Mouse (Mus musculus) kidney, adult 2 months (tissue): Measurements from ENCODE around the gene Bcas1. TPM values are rescaled to one million over a fixed set of nuclear protein-coding genes. Genes with fewer than 3 reads are reported as not detected.

Source experiments
- DNase-seq: peaks from one replicate; pipeline ENCODE4 v3.0.0; 2021
- H3K27ac ChIP-seq: fragments of 200-500 bp; 2 replicates; pipeline ENCODE4 v1.5.1; 2012; ENCODE audit warnings: low read depth, low read length, control low read depth, inconsistent platforms; ENCODE audit not compliant: insufficient read depth
- H3K27me3 ChIP-seq: fragments of 200-500 bp; replicated peaks from 2 replicates; pipeline ENCODE4 v1.6.1; 2012; ENCODE audit warnings: mild to moderate bottlenecking, moderate library complexity, low read length, inconsistent platforms; ENCODE audit not compliant: control insufficient read depth, insufficient read depth
- H3K36me3 ChIP-seq: fragments of 200-500 bp; 2 replicates; pipeline ENCODE4 v1.6.1; 2012; ENCODE audit warnings: mild to moderate bottlenecking, moderate library complexity, low read length, inconsistent platforms; ENCODE audit not compliant: control insufficient read depth, insufficient read depth
- H3K4me1 ChIP-seq: fragments of 200-500 bp; 2 replicates; pipeline ENCODE4 v1.6.1; 2011; ENCODE audit warnings: low read length; ENCODE audit not compliant: control insufficient read depth, insufficient read depth
- H3K4me3 ChIP-seq: fragments of 200-500 bp; 2 replicates; pipeline ENCODE4 v1.5.1; 2011; ENCODE audit warnings: mild to moderate bottlenecking, low read depth, low read length, control low read depth; ENCODE audit not compliant: insufficient read depth
- CTCF ChIP-seq: fragments of 200-500 bp; conservative IDR thresholded peaks from 2 replicates; pipeline ENCODE4 v1.5.1; 2011; ENCODE audit warnings: low read depth, mild to moderate bottlenecking, control low read depth, low read length, moderate library complexity, mixed read lengths; ENCODE audit not compliant: insufficient read depth, insufficient read length
- POLR2A ChIP-seq: fragments of 200-500 bp; IDR thresholded peaks from one replicate; pipeline ENCODE4 v1.6.1; 2011; ENCODE audit warnings: low read depth, low read length, control low read depth
- WGBS: fragments of 180-500 bp; shearing (Covaris S2); methylation state at CpG from one replicate; pipeline ENCODE4 v1.1.7; 2018; 5-methylcytosine and 5-hydroxymethylcytosine counted together
- polyA plus RNA-seq: library from polyadenylated mRNA; depleted of rRNA; stranded (reverse); fragments of >200 nt; gene quantifications from 2 replicates; pipeline ENCODE4 v1.2.3, GENCODE M21; 2012

Bcas1 gene
- polyA plus RNA-seq, 1 experiment, result 0.45 TPM

GRCm38 (mm10) chr2:170365676-170366075 is 62.0 kb downstream of the Bcas1 start:
- 84% methylated on average over 2 of the region's 2 CpGs for WGBS
- Histone ChIP-seq H3K4me3 (no peak overlapping the region), H3K36me3 (no peaks in the 10 kb centered on the region)

GRCm38 (mm10) chr2:170365271-170365670 is 62.4 kb downstream of the Bcas1 start:
- H3K36me3 ChIP-seq, result no peaks in the 10 kb centered on the region
- H3K27me3 ChIP-seq, result no peaks in the 10 kb centered on the region; the same call in 1 of the 2 replicates
- H3K4me3 ChIP-seq, result no peak overlapping the region
- no peak overlapping the region for H3K27ac ChIP-seq
- TF ChIP-seq POLR2A, result no peak
- TF ChIP-seq CTCF, result no peak
- DNase-seq, result peak; percentile 61
- H3K4me1 ChIP-seq, result no peaks in the 10 kb centered on the region
- 54% methylated on average over 3 of the region's 3 CpGs for WGBS

More at GRCm38 (mm10) chr2:170365676-170366075, 62.0 kb downstream of the Bcas1 start:
- TF ChIP-seq CTCF, result no peak
- TF ChIP-seq POLR2A, result no peak
- Histone ChIP-seq H3K27ac (no peak overlapping the region), H3K27me3 (no peaks in the 10 kb centered on the region; the same call in 1 of the 2 replicates), H3K4me1 (no peaks in the 10 kb centered on the region)
- no peak for DNase-seq

DNA sequence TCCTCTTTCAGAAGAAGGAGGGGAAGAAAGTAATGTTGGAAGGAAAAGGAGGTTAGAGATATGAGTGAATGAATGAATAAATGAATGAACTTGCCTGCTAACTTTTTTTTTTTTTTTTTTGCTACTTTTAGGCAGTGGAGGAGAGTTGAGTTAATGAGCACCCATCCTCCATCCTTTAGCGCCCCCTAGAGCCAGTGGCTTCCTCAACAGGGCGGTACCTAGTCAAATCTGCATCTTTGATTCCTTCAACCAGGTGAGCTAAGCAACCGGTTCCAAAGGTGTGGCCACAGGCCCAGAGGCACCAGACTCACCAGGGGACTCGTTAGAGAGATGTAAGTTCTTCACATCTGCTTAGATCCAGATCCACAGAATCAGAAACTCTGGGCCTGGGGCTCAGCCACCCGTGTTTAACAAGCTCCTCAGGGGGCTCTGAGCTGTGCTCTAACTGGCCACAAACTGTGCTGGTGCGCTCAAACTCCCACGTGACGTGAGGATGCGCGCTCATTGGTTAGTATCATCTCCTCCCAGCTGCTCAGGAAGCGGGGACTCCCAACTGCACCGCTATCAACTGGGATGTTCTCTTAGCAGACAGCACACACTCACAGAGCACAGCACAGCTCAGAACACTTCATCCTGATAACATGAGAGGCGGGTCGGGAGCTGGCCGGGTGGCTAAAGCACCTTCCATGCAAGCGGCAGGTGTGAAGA is 70.8 kb downstream of the Bcas1 start:
- H3K27ac ChIP-seq, result no peak overlapping the region
- 70% methylated on average over 16 of the region's 16 CpGs for WGBS
- DNase-seq, result no peak
- H3K27me3 ChIP-seq, result no peaks in the 10 kb centered on the region
- H3K4me3 ChIP-seq, result no peak overlapping the region
- H3K36me3 ChIP-seq, result no peaks in the 10 kb centered on the region
- TF ChIP-seq CTCF, result peak; percentile 44
- no peak for TF ChIP-seq POLR2A
- no peaks in the 10 kb centered on the region for H3K4me1 ChIP-seq

- TF ChIP-seq POLR2A (no peak), CTCF (peak; percentile 87)
- H3K4me3 ChIP-seq, result no peak overlapping the region
- H3K4me1 ChIP-seq, result no peaks in the 10 kb centered on the region
- 9% methylated on average over 10 of the region's 10 CpGs for WGBS
- no peak overlapping the region for H3K27ac ChIP-seq
- no peaks in the 10 kb centered on the region for H3K36me3 ChIP-seq
- DNase-seq, result peak; percentile 80
- no peaks in the 10 kb centered on the region for H3K27me3 ChIP-seq
These were observed 72.7 kb downstream of the Bcas1 start for GRCm38 (mm10) chr2:170354963-170355367.

DNA sequence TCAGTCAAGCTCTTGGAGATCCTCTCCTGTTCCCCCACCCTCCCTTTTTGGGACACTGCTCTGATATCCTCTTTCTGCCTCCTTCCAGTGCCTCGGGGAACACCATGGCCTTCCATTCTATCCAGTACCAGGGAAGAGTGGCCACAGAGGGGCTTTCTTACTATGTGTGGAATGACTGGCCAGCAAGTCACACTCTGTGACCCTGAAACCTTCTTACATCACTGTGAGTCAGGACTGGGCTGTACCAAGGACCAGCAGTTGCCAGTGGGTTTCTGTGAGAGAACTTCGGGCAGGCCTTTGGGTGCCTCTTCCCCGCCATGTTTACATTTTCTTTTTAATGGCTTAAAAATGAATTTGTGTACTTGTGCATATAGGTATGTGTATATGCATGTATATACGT is 75.4 kb downstream of the Bcas1 start:
- no peak overlapping the region for H3K4me3 ChIP-seq
- no peaks in the 10 kb centered on the region for H3K36me3 ChIP-seq
- H3K4me1 ChIP-seq, result no peaks in the 10 kb centered on the region
- TF ChIP-seq CTCF, result no peak
- no peak for TF ChIP-seq POLR2A
- no peak overlapping the region for H3K27ac ChIP-seq
- WGBS, result 93% methylated on average over 4 of the region's 4 CpGs
- DNase-seq, result no peak
- H3K27me3 ChIP-seq, result no peaks in the 10 kb centered on the region

- TF ChIP-seq POLR2A (no peak), CTCF (no peak)
- no peak for DNase-seq
- no peaks in the 10 kb centered on the region for H3K36me3 ChIP-seq
- no peaks in the 10 kb centered on the region for H3K4me1 ChIP-seq
- 90% methylated on average over 6 of the region's 6 CpGs for WGBS
- H3K27ac ChIP-seq, result no peak overlapping the region
- H3K27me3 ChIP-seq, result no peaks in the 10 kb centered on the region
- no peak overlapping the region for H3K4me3 ChIP-seq
These were observed 75.8 kb downstream of the Bcas1 start for GRCm38 (mm10) chr2:170351847-170352246.

DNA sequence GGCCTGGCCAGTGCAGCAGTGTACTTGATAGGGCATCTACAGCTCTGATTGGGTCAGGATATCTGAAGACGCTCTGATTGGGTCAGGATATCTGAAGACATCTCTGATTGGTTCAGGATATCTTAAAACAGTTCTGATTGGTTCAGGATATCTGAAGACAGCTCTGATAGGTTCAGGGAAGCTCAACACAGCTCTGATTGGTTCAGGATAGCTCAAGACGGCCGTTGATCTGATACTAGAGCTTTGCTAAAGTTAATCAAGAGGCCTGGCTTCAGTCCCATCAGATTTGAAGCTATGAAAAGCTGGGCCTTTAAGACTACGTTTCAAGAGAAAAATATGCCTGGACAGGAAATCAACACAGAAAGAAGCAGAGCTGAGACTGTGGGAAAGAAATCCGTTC is 77.9 kb downstream of the Bcas1 start:
- 62% methylated on average over 5 of the region's 5 CpGs for WGBS
- Histone ChIP-seq H3K4me3 (no peak overlapping the region), H3K4me1 (peaks cover 8% of the 10 kb centered on the region), H3K27me3 (no peaks in the 10 kb centered on the region), H3K27ac (no peak overlapping the region), H3K36me3 (no peaks in the 10 kb centered on the region)
- peak; percentile 30 for DNase-seq
- TF ChIP-seq POLR2A (no peak), CTCF (no peak)

GRCm38 (mm10) chr2:170349096-170349495 is 78.5 kb downstream of the Bcas1 start:
- Histone ChIP-seq H3K36me3 (no peaks in the 10 kb centered on the region), H3K4me3 (no peak overlapping the region), H3K27ac (no peak overlapping the region), H3K27me3 (no peaks in the 10 kb centered on the region), H3K4me1 (peaks cover 10% of the 10 kb centered on the region)
- no peak for DNase-seq
- no peak for TF ChIP-seq CTCF
- TF ChIP-seq POLR2A, result no peak
- WGBS, result 69% methylated on average over 19 of the region's 19 CpGs
